Mouse (Mus musculus) kidney, embryonic 14.5 days (tissue): ENCODE results near the gene Tapbp. TPM values are rescaled to one million over a fixed set of nuclear protein-coding genes. Genes with fewer than 3 reads are reported as not detected.
A peak's percentile ranks its signal among the peaks of the same experiment; 100 is the strongest.

Experiments used
- ATAC-seq: fragments of 200-750 bp; cut with Nextera tagmentation; 2 replicates; pipeline ENCODE4 v1.8.0; 2017; ENCODE audit warnings: moderate number of reproducible peaks, mild to moderate bottlenecking, moderate TSS enrichment, moderate library complexity; ENCODE audit not compliant: low FRiP score, low TSS enrichment
- H3K27ac ChIP-seq: fragments of 300-500 bp; sonication (generic); 2 replicates; pipeline ENCODE4 v1.5.1; 2014; ENCODE audit warnings: low read depth, mild to moderate bottlenecking, low read length, moderate library complexity, mixed read lengths
- H3K27me3 ChIP-seq: fragments of 300-500 bp; sonication (generic); 2 replicates; pipeline ENCODE4 v1.6.1; 2014; ENCODE audit warnings: mild to moderate bottlenecking, low read length; ENCODE audit not compliant: control insufficient read depth, insufficient read depth
- H3K36me3 ChIP-seq: fragments of 300-500 bp; sonication (generic); 2 replicates; pipeline ENCODE4 v1.6.1; 2014; ENCODE audit warnings: low read length, mixed read lengths; ENCODE audit not compliant: control insufficient read depth, insufficient read depth
- H3K4me1 ChIP-seq: fragments of 300-500 bp; sonication (generic); 2 replicates; pipeline ENCODE4 v1.6.1; 2014; ENCODE audit warnings: low read length, mixed read lengths; ENCODE audit not compliant: control insufficient read depth, insufficient read depth
- H3K4me2 ChIP-seq: fragments of 300-500 bp; sonication (generic); replicated peaks from 2 replicates; pipeline ENCODE4 v1.6.1; 2014; ENCODE audit warnings: low read depth, mild to moderate bottlenecking, low read length
- H3K4me3 ChIP-seq: fragments of 300-500 bp; sonication (generic); 2 replicates; pipeline ENCODE4 v1.5.1; 2014; ENCODE audit warnings: mild to moderate bottlenecking, low read length
- H3K9ac ChIP-seq: fragments of 300-500 bp; sonication (generic); 2 replicates; pipeline ENCODE4 v1.6.1; 2014; ENCODE audit warnings: low read depth, mild to moderate bottlenecking, low read length, moderate library complexity
- H3K9me3 ChIP-seq: fragments of 300-500 bp; sonication (generic); 2 replicates; pipeline ENCODE4 v1.6.1; 2016; ENCODE audit warnings: low read length; ENCODE audit not compliant: control insufficient read depth
- WGBS: fragments of 180-500 bp; shearing (Covaris S2); extraction: QIAGEN DNeasy Blood & Tissue Kit; methylation state at CpG from one replicate; pipeline ENCODE4 v1.1.7; 2014; 5-methylcytosine and 5-hydroxymethylcytosine counted together
- polyA plus RNA-seq: library from polyadenylated mRNA; unstranded; fragments of >200 nt; fragmentation: Nextera tagmentation; extraction: Ambion mirVana; gene quantifications from 2 replicates; pipeline ENCODE4 v1.2.1, GENCODE M21; 2014

Tapbp gene
- polyA plus RNA-seq, 1 experiment from 2014 or later: 24.6 TPM

- no peak for ATAC-seq
- 87% methylated on average over 18 of the region's 18 CpGs for WGBS
- no peak overlapping the region for H3K4me2 ChIP-seq
- H3K27me3 ChIP-seq: no peaks in the 10 kb centered on the region
- H3K27ac ChIP-seq: no peak overlapping the region
- H3K36me3 ChIP-seq: peaks cover 21% of the 10 kb centered on the region
- H3K9ac ChIP-seq: no peak overlapping the region
- peaks cover 12% of the 10 kb centered on the region; the same call in 1 of the 2 replicates for H3K4me1 ChIP-seq
- H3K4me3 ChIP-seq: no peak overlapping the region; the same call in 1 of the 2 replicates
- H3K9me3 ChIP-seq: no peaks in the 10 kb centered on the region
Measured at GRCm38 (mm10) chr17:33917656-33918292, 2.1 kb downstream of the Tapbp start.

- no peak for ATAC-seq
- H3K9me3 ChIP-seq: no peaks in the 10 kb centered on the region
- H3K36me3 ChIP-seq: peaks cover 15% of the 10 kb centered on the region
- peak overlapping the region; percentile 98 for H3K4me2 ChIP-seq
- H3K4me1 ChIP-seq: peaks cover 12% of the 10 kb centered on the region; the same call in 1 of the 2 replicates
- H3K4me3 ChIP-seq: peak overlapping the region; percentile 62; the same call in 1 of the 2 replicates
- WGBS: 65% methylated on average over 37 of the region's 37 CpGs
- peak overlapping the region; percentile 72; the same call in 1 of the 2 replicates for H3K9ac ChIP-seq
- no peak overlapping the region for H3K27ac ChIP-seq
- no peaks in the 10 kb centered on the region for H3K27me3 ChIP-seq
Measured at GRCm38 (mm10) chr17:33918293-33919203, 2.8 kb downstream of the Tapbp start.

- H3K36me3 ChIP-seq: peaks cover 5% of the 10 kb centered on the region; the same call in 1 of the 2 replicates
- no peaks in the 10 kb centered on the region for H3K9me3 ChIP-seq
- no peaks in the 10 kb centered on the region for H3K27me3 ChIP-seq
- under 1% methylated on average over 46 of the region's 52 CpGs for WGBS
- peak overlapping the region; percentile 98 for H3K4me2 ChIP-seq
- 0 out of 2 replicates have a peak, but pooled peaks have one; percentile 1 for ATAC-seq
- peaks cover 12% of the 10 kb centered on the region; the same call in 1 of the 2 replicates for H3K4me1 ChIP-seq
- H3K27ac ChIP-seq: peak overlapping the region; percentile 33
- peak overlapping the region; percentile 62 for H3K4me3 ChIP-seq
- peak overlapping the region; percentile 72 for H3K9ac ChIP-seq
Measured at GRCm38 (mm10) chr17:33919351-33920281, 3.9 kb downstream of the Tapbp start.

GRCm38 (mm10) chr17:33920282-33921097 is 4.8 kb downstream of the Tapbp start:
- no peaks in the 10 kb centered on the region for H3K27me3 ChIP-seq
- peaks cover 9% of the 10 kb centered on the region; the same call in 1 of the 2 replicates for H3K4me1 ChIP-seq
- H3K4me3 ChIP-seq: peak overlapping the region; percentile 62
- H3K36me3 ChIP-seq: no peaks in the 10 kb centered on the region; the same call in 1 of the 2 replicates
- H3K9me3 ChIP-seq: no peaks in the 10 kb centered on the region
- WGBS: under 1% methylated on average over 36 of the region's 36 CpGs
- peak overlapping the region; percentile 33 for H3K27ac ChIP-seq
- H3K9ac ChIP-seq: peak overlapping the region; percentile 72
- H3K4me2 ChIP-seq: peak overlapping the region; percentile 98
- peak; percentile 64 for ATAC-seq

GRCm38 (mm10) chr17:33921361-33921760 is 5.7 kb downstream of the Tapbp start:
- Histone ChIP-seq H3K27ac (no peak overlapping the region), H3K9me3 (no peaks in the 10 kb centered on the region), H3K36me3 (no peaks in the 10 kb centered on the region; the same call in 1 of the 2 replicates), H3K27me3 (no peaks in the 10 kb centered on the region), H3K4me2 (no peak overlapping the region), H3K4me1 (peaks cover 9% of the 10 kb centered on the region; the same call in 1 of the 2 replicates), H3K4me3 (no peak overlapping the region), H3K9ac (no peak overlapping the region)
- WGBS: 86% methylated on average over 7 of the region's 7 CpGs
- no peak for ATAC-seq

GRCm38 (mm10) chr17:33924577-33925283 is 9.0 kb downstream of the Tapbp start:
- H3K4me2 ChIP-seq: no peak overlapping the region
- H3K4me3 ChIP-seq: no peak overlapping the region
- no peak overlapping the region for H3K27ac ChIP-seq
- ATAC-seq: no peak
- peaks cover 5% of the 10 kb centered on the region; the same call in 1 of the 2 replicates for H3K36me3 ChIP-seq
- H3K4me1 ChIP-seq: peaks cover 5% of the 10 kb centered on the region; the same call in 1 of the 2 replicates
- no peaks in the 10 kb centered on the region for H3K9me3 ChIP-seq
- 81% methylated on average over 10 of the region's 10 CpGs for WGBS
- no peaks in the 10 kb centered on the region for H3K27me3 ChIP-seq
- no peak overlapping the region for H3K9ac ChIP-seq

GRCm38 (mm10) chr17:33925406-33926116 is 9.9 kb downstream of the Tapbp start:
- Histone ChIP-seq H3K4me2 (no peak overlapping the region), H3K9me3 (no peaks in the 10 kb centered on the region), H3K4me3 (no peak overlapping the region), H3K36me3 (peaks cover 5% of the 10 kb centered on the region; the same call in 1 of the 2 replicates), H3K4me1 (peaks cover 5% of the 10 kb centered on the region; the same call in 1 of the 2 replicates), H3K27ac (no peak overlapping the region), H3K9ac (no peak overlapping the region), H3K27me3 (no peaks in the 10 kb centered on the region)
- WGBS: 86% methylated on average over 21 of the region's 21 CpGs
- no peak for ATAC-seq
